Mouse (Mus musculus): Measurements from ENCODE around the gene Lats2. TPM values are rescaled to one million over a fixed set of nuclear protein-coding genes. Genes with fewer than 3 reads are reported as not detected.
A peak's percentile ranks its signal among the peaks of the same experiment; 100 is the strongest.

Gene Lats2
- polyA plus RNA-seq, 1 experiment from 2014 or later: 8.6 TPM

DNA sequence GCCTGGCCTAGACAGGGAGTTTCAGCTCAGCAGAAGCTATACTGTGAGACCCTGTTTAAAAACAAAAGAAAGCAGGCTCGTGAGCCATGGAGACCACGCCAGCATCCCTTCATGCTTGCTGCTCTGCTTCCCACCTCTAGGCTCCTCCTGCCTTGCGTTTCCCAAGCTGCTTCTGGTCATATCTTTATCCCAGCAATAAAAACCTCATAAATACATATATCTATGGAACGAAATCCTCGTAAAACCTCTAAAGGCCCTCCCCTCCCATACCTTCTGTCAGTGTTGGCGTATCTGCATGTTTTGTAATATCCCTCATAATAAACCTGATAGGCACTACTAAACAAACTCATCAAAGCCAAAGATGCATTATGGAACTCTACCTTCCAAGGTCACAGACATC lies 71.5 kb downstream of the Lats2 start:
- H3K27me3 ChIP-seq (replicated peaks; ENCODE audit: control insufficient read depth, insufficient read depth, low read length): no peaks in the 10 kb centered on the region
- no peak overlapping the region for H3K4me3 ChIP-seq (ENCODE audit: low read depth, low read length)
- H3K9ac ChIP-seq (ENCODE audit: low read depth, low read length): no peak overlapping the region
- no peak for TF ChIP-seq CTCF (IDR thresholded peaks at IDR 0.05; ENCODE audit: low read depth)
- peaks cover 15% of the 10 kb centered on the region for H3K36me3 ChIP-seq (ENCODE audit: control insufficient read depth, insufficient read depth)
- WGBS: 45% methylated on average over 6 of the region's 6 CpGs
- H3K27ac ChIP-seq (ENCODE audit: low read depth, low read length): no peak overlapping the region
- H3K9me3 ChIP-seq (ENCODE audit: control insufficient read depth): no peaks in the 10 kb centered on the region
- H3K4me1 ChIP-seq (replicated peaks; ENCODE audit: control insufficient read depth, insufficient read depth, low read length): no peaks in the 10 kb centered on the region
- H3K4me2 ChIP-seq (replicated peaks; ENCODE audit: low read depth): no peak overlapping the region
- peak; percentile 57; the same call in 1 of the 2 replicates for ATAC-seq

GRCm38 (mm10) chr14:57684579-57684978 lies 73.6 kb downstream of the Lats2 start:
- H3K27me3 ChIP-seq (replicated peaks; ENCODE audit: control insufficient read depth, insufficient read depth, low read length): no peaks in the 10 kb centered on the region
- WGBS: 6% methylated on average over 1 of the region's 1 CpGs
- TF ChIP-seq CTCF (IDR thresholded peaks at IDR 0.05; ENCODE audit: low read depth): peak; percentile 88
- no peaks in the 10 kb centered on the region for H3K9me3 ChIP-seq (ENCODE audit: control insufficient read depth)
- H3K9ac ChIP-seq (ENCODE audit: low read depth, low read length): no peak overlapping the region
- H3K4me1 ChIP-seq (replicated peaks; ENCODE audit: control insufficient read depth, insufficient read depth, low read length): no peaks in the 10 kb centered on the region
- H3K4me2 ChIP-seq (replicated peaks; ENCODE audit: low read depth): no peak overlapping the region
- ATAC-seq: no peak
- no peak overlapping the region for H3K27ac ChIP-seq (ENCODE audit: low read depth, low read length)
- H3K36me3 ChIP-seq (ENCODE audit: control insufficient read depth, insufficient read depth): peaks cover 8% of the 10 kb centered on the region; the same call in 1 of the 2 replicates
- H3K4me3 ChIP-seq (ENCODE audit: low read depth, low read length): no peak overlapping the region

GRCm38 (mm10) chr14:57682751-57683150 lies 75.4 kb downstream of the Lats2 start:
- no peak overlapping the region for H3K9ac ChIP-seq (ENCODE audit: low read depth, low read length)
- no peak overlapping the region for H3K4me2 ChIP-seq (replicated peaks; ENCODE audit: low read depth)
- 77% methylated on average over 4 of the region's 4 CpGs for WGBS
- TF ChIP-seq CTCF (IDR thresholded peaks at IDR 0.05; ENCODE audit: low read depth): no peak
- no peak for ATAC-seq
- H3K4me3 ChIP-seq (ENCODE audit: low read depth, low read length): no peak overlapping the region
- H3K27me3 ChIP-seq (replicated peaks; ENCODE audit: control insufficient read depth, insufficient read depth, low read length): no peaks in the 10 kb centered on the region
- H3K27ac ChIP-seq (ENCODE audit: low read depth, low read length): no peak overlapping the region
- no peaks in the 10 kb centered on the region for H3K36me3 ChIP-seq (ENCODE audit: control insufficient read depth, insufficient read depth)
- no peaks in the 10 kb centered on the region for H3K4me1 ChIP-seq (replicated peaks; ENCODE audit: control insufficient read depth, insufficient read depth, low read length)
- H3K9me3 ChIP-seq (ENCODE audit: control insufficient read depth): no peaks in the 10 kb centered on the region

- 40% methylated on average over 5 of the region's 5 CpGs for WGBS
- ATAC-seq: peak; percentile 53
- Histone ChIP-seq H3K36me3 (ENCODE audit: control insufficient read depth, insufficient read depth) (no peaks in the 10 kb centered on the region), H3K9me3 (ENCODE audit: control insufficient read depth) (no peaks in the 10 kb centered on the region), H3K27me3 (replicated peaks; ENCODE audit: control insufficient read depth, insufficient read depth, low read length) (no peaks in the 10 kb centered on the region), H3K9ac (ENCODE audit: low read depth, low read length) (no peak overlapping the region), H3K4me1 (replicated peaks; ENCODE audit: control insufficient read depth, insufficient read depth, low read length) (no peaks in the 10 kb centered on the region), H3K27ac (ENCODE audit: low read depth, low read length) (no peak overlapping the region), H3K4me2 (replicated peaks; ENCODE audit: low read depth) (no peak overlapping the region), H3K4me3 (ENCODE audit: low read depth, low read length) (no peak overlapping the region)
- TF ChIP-seq CTCF (IDR thresholded peaks at IDR 0.05; ENCODE audit: low read depth): peak; percentile 92
These were observed 78.1 kb downstream of the Lats2 start for GRCm38 (mm10) chr14:57679958-57680535.

- no peaks in the 10 kb centered on the region for H3K4me1 ChIP-seq (replicated peaks; ENCODE audit: control insufficient read depth, insufficient read depth, low read length)
- no peak overlapping the region for H3K4me2 ChIP-seq (replicated peaks; ENCODE audit: low read depth)
- no peaks in the 10 kb centered on the region for H3K36me3 ChIP-seq (ENCODE audit: control insufficient read depth, insufficient read depth)
- H3K9ac ChIP-seq (ENCODE audit: low read depth, low read length): no peak overlapping the region
- no peak for TF ChIP-seq CTCF (IDR thresholded peaks at IDR 0.05; ENCODE audit: low read depth)
- ATAC-seq: no peak
- H3K27ac ChIP-seq (ENCODE audit: low read depth, low read length): no peak overlapping the region
- 45% methylated on average over 1 of the region's 1 CpGs for WGBS
- no peaks in the 10 kb centered on the region for H3K9me3 ChIP-seq (ENCODE audit: control insufficient read depth)
- no peaks in the 10 kb centered on the region for H3K27me3 ChIP-seq (replicated peaks; ENCODE audit: control insufficient read depth, insufficient read depth, low read length)
- H3K4me3 ChIP-seq (ENCODE audit: low read depth, low read length): no peak overlapping the region
These were observed 78.7 kb downstream of the Lats2 start for GRCm38 (mm10) chr14:57679523-57679922.

- no peaks in the 10 kb centered on the region for H3K9me3 ChIP-seq (ENCODE audit: control insufficient read depth)
- no peaks in the 10 kb centered on the region for H3K4me1 ChIP-seq (replicated peaks; ENCODE audit: control insufficient read depth, insufficient read depth, low read length)
- H3K27me3 ChIP-seq (replicated peaks; ENCODE audit: control insufficient read depth, insufficient read depth, low read length): no peaks in the 10 kb centered on the region
- H3K4me2 ChIP-seq (replicated peaks; ENCODE audit: low read depth): no peak overlapping the region
- WGBS: 47% methylated on average over 2 of the region's 2 CpGs
- no peak overlapping the region for H3K27ac ChIP-seq (ENCODE audit: low read depth, low read length)
- H3K36me3 ChIP-seq (ENCODE audit: control insufficient read depth, insufficient read depth): no peaks in the 10 kb centered on the region
- H3K4me3 ChIP-seq (ENCODE audit: low read depth, low read length): no peak overlapping the region
- H3K9ac ChIP-seq (ENCODE audit: low read depth, low read length): no peak overlapping the region
- no peak for ATAC-seq
- no peak for TF ChIP-seq CTCF (IDR thresholded peaks at IDR 0.05; ENCODE audit: low read depth)
These were observed 82.7 kb downstream of the Lats2 start for GRCm38 (mm10) chr14:57675481-57675880.

DNA sequence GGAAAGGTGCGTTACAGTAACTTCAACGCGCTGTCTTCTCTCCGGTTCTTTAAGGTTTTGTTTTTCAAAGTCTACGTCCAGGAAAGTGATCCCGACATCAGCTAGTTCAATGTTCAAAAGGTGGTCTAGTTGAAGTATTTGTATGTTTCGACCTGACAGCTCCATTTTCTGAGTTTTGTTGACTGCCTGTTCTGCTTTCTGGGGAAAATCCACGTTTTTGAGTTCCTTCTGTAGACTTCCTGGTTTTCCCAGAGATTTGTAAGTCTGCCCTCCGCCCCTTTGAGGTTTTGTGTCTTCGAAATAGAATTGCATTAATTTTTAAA lies 92.6 kb downstream of the Lats2 start:
- peak overlapping the region; percentile 92 for H3K27ac ChIP-seq (ENCODE audit: low read depth, low read length)
- 5% methylated on average over 10 of the region's 10 CpGs for WGBS
- ATAC-seq: no peak

More for the DNA sequence above, 92.6 kb downstream of the Lats2 start:
- Histone ChIP-seq H3K4me2 (replicated peaks; ENCODE audit: low read depth) (peak overlapping the region; percentile 86), H3K4me3 (ENCODE audit: low read depth, low read length) (peak overlapping the region; percentile 64), H3K27me3 (replicated peaks; ENCODE audit: control insufficient read depth, insufficient read depth, low read length) (no peaks in the 10 kb centered on the region), H3K36me3 (ENCODE audit: control insufficient read depth, insufficient read depth) (no peaks in the 10 kb centered on the region; the same call in none of the 2 replicates), H3K9ac (ENCODE audit: low read depth, low read length) (peak overlapping the region; percentile 82), H3K9me3 (ENCODE audit: control insufficient read depth) (no peaks in the 10 kb centered on the region), H3K4me1 (replicated peaks; ENCODE audit: control insufficient read depth, insufficient read depth, low read length) (no peaks in the 10 kb centered on the region)
- TF ChIP-seq CTCF (IDR thresholded peaks at IDR 0.05; ENCODE audit: low read depth): no peak
